Mouse (Mus musculus): ENCODE data around the gene Gm21962. TPM values are rescaled to one million over a fixed set of nuclear protein-coding genes. Genes with fewer than 3 reads are reported as not detected.

Gene Gm21962
- polyA plus RNA-seq (2017; shearing (Covaris generic)): not detected

GRCm38 (mm10) chr3:137671224-137671623 is at the start of gene Gm21962:
TSS of gene Gm21962 (plus strand) at chr3:137671524.

Other genes starting within 250 kb of the Gm21962 start
- not detected for gene Ddit4l, start 49.9 kb upstream of the Gm21962 start, polyA plus RNA-seq (2017; shearing (Covaris generic))
- 1,347 TPM for gene H2afz, start 193.0 kb downstream of the Gm21962 start, polyA plus RNA-seq (2017; shearing (Covaris generic))
- 9.4 TPM for gene Dnajb14, start 196.2 kb downstream of the Gm21962 start, polyA plus RNA-seq (2017; shearing (Covaris generic))
- gene Lamtor3, start 247.0 kb downstream of the Gm21962 start, polyA plus RNA-seq (2017; shearing (Covaris generic)): 74.6 TPM

Measured in effector memory CD4-positive, alpha-beta T cell, adult 5 months (primary cell).